Mouse (Mus musculus): Measurements from ENCODE around the gene Slc9a8.

- TF ChIP-seq CTCF (IDR thresholded peaks at IDR 0.05; ENCODE audit: control insufficient read depth, insufficient read depth, insufficient read length) (no peak), MYOD1 (IDR thresholded peaks at IDR 0.05; ENCODE audit: control insufficient read depth, insufficient read length, low read depth) (no peak), MAX (IDR thresholded peaks at IDR 0.05) (no peak), MYOG (IDR thresholded peaks at IDR 0.05; ENCODE audit: control insufficient read depth, extremely low read depth, insufficient read length) (no peak)
Measured at GRCm38 (mm10) chr2:167468444-167468843, 46.9 kb downstream of the Slc9a8 start.
